Mouse (Mus musculus): ENCODE results near the gene Ifnar1.
"Not testable (repeated sequence)": the region's sequence is repeated elsewhere in the genome, so short reads cannot be mapped to it uniquely, and the experiment has no call there.

Gene Ifnar1

GRCm38 (mm10) chr16:91484808-91485700, at the start of gene Ifnar1:
Ifnar1 (plus strand) TSS chr16:91485238.
- DNase-seq, result peak; percentile 100

GRCm38 (mm10) chr16:91438081-91438480, 47.0 kb upstream of the Ifnar1 start:
- no peak for DNase-seq

GRCm38 (mm10) chr16:91438599-91438998, 46.4 kb upstream of the Ifnar1 start:
- not testable (repeated sequence) for DNase-seq

GRCm38 (mm10) chr16:91441366-91441765, 43.7 kb upstream of the Ifnar1 start:
- DNase-seq, result no peak

- DNase-seq, result no peak
Observed at GRCm38 (mm10) chr16:91441811-91442240, 43.2 kb upstream of the Ifnar1 start.

- no peak for DNase-seq
Observed at GRCm38 (mm10) chr16:91442446-91442845, 42.6 kb upstream of the Ifnar1 start.

- DNase-seq, result no peak
Observed at GRCm38 (mm10) chr16:91443211-91443611, 41.8 kb upstream of the Ifnar1 start.

- no peak for DNase-seq
Observed at GRCm38 (mm10) chr16:91444847-91445246, 40.2 kb upstream of the Ifnar1 start.

- DNase-seq, result no peak
Observed at GRCm38 (mm10) chr16:91445566-91445965, 39.5 kb upstream of the Ifnar1 start.

GRCm38 (mm10) chr16:91446778-91447511, 38.1 kb upstream of the Ifnar1 start:
- no peak for DNase-seq

GRCm38 (mm10) chr16:91447512-91447900, 37.5 kb upstream of the Ifnar1 start:
- DNase-seq, result no peak

- DNase-seq, result no peak
Observed at GRCm38 (mm10) chr16:91448088-91448487, 37.0 kb upstream of the Ifnar1 start.

- DNase-seq, result no peak
Observed at GRCm38 (mm10) chr16:91448895-91449294, 36.1 kb upstream of the Ifnar1 start.

GRCm38 (mm10) chr16:91450137-91451064, 34.6 kb upstream of the Ifnar1 start:
- no peak for DNase-seq

- DNase-seq, result no peak
Observed at GRCm38 (mm10) chr16:91451949-91452348, 33.1 kb upstream of the Ifnar1 start.

GRCm38 (mm10) chr16:91452363-91452896, 32.6 kb upstream of the Ifnar1 start:
- DNase-seq, result no peak

- no peak for DNase-seq
Observed at GRCm38 (mm10) chr16:91455868-91456267, 29.2 kb upstream of the Ifnar1 start.

- no peak for DNase-seq
Observed at GRCm38 (mm10) chr16:91458301-91458746, 26.7 kb upstream of the Ifnar1 start.

GRCm38 (mm10) chr16:91458976-91459375, 26.1 kb upstream of the Ifnar1 start:
- DNase-seq, result peak; percentile 19

- no peak for DNase-seq
Observed at GRCm38 (mm10) chr16:91459396-91459795, 25.6 kb upstream of the Ifnar1 start.

GRCm38 (mm10) chr16:91459841-91460370, 25.1 kb upstream of the Ifnar1 start:
- no peak for DNase-seq

GRCm38 (mm10) chr16:91461066-91461638, 23.9 kb upstream of the Ifnar1 start:
- no peak for DNase-seq

All from retina, postnatal 1 day (tissue).